Mouse (Mus musculus) urinary bladder, postnatal 25 days (tissue): Measurements from ENCODE around the gene Sort1.
"Not testable (repeated sequence)": the region's sequence is repeated elsewhere in the genome, so short reads cannot be mapped to it uniquely, and the experiment has no call there.

Experiments
- DNase-seq: peaks from one replicate; pipeline ENCODE4 v3.0.0; 2022; ENCODE audit warnings: low spot score

Sort1 gene

DNA sequence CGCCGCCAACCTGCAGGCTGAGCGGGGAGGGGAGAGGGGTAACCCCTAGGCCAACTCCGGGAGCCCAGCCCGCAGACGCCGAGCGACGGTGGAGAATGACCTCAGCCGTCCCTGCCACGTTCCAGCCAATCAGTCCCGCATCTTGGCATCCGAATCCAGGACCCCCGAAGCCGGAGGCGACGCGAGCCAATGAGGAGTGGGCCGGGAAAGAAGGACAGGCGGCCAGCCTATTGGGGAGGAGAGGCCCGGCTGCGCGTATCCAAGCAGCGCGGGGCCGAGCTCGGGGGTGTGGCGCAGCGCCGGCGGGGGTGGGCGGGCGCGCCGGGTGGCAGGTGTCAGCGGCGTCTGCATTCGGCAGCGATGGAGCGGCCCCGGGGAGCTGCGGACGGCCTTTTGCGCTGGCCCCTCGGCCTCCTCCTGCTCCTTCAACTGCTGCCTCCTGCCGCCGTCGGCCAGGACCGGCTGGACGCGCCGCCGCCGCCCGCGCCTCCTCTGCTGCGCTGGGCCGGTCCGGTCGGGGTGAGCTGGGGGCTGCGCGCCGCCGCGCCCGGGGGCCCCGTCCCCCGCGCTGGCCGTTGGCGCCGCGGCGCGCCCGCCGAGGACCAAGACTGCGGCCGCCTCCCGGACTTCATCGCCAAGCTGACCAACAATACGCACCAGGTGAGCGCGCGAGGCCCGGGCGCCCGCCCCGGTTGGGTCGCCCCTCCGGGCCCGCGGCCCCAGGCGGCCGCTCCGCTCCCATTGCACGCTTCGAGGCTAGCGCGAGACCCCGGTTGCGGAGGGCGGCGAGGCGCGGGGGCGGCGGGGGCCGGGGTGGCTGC lies at the start of gene Sort1:
Gene Sort1 (plus strand): TSS at position 302 of the 821 bp plus-strand sequence.
- peak; percentile 68 for DNase-seq

DNA sequence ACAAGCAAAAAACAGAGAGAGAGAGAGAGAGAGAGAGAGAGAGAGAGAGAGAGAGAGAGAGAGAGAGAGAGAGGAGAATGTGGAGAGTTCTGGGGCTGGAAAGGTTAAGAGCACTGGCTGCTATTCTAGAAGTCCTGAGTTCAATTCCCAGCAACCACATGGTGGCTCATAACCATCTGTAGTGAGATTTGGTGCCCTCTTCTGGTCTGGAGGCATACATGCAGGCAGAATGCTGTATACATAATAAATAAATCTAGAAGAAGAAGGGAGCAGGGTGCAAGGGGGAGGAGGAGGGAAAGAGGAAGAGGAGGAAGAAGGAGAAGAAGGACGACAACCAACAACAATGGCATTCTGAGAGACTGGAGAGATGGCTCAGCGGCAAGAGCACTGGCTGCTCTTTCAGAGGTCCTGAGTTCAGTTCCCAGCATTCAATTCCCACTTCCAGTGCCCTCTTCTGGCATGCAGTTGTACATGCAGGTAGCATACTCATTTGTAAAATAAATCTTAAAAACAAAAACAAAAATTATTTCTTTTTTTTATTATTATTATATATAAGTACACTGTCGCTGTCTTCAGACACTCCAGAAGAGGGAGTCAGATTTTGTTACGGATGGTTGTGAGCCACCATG lies 46.3 kb upstream of the Sort1 start:
- DNase-seq, result not testable (repeated sequence)

DNA sequence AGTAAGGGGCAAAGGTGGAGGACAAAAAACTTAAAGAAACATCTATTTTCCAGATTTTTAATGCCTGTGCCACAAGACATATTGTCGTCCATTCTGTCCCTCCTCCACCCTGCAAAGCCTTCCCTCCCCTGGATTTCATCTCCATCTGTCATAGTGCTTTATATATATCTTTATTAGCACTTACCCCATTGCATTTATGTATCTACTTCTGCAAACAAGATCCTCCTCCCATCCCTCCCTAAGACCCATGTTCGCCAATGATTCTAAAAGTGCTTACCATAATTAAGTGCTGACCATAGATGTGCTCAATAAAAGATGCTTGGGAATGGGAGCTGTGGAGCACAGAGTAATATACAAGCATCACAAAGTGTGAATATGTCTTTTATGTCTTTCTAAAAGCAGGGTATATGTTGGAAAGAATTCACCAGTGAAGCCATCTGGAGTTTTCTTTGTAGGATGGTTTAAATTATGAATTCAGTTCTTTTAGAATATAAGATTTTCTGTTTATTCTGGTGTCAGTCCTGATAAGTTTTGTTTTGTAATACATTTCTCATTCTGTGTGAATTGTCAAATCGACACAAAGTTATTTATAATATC lies 42.5 kb upstream of the Sort1 start:
- DNase-seq, result no peak

DNA sequence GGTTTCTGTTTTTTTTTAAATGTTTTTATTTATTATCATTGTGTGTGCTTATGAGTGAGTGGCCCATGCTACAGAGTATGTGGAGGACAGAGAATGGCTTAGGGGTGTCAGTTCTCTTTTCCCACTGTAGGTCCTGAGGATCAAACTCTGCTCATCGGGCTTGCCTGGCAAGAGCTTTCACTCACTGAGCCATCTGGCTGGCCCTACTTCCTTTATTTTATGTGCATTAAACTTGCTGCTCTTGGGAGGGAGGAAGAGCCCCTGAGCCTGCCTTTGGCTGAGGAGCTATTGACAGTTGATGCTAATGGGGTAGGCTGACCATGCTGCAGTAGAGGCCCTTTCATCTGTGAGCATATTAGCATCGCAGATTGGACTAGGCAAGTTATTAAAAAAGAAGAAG lies 37.0 kb upstream of the Sort1 start:
- DNase-seq, result no peak

DNA sequence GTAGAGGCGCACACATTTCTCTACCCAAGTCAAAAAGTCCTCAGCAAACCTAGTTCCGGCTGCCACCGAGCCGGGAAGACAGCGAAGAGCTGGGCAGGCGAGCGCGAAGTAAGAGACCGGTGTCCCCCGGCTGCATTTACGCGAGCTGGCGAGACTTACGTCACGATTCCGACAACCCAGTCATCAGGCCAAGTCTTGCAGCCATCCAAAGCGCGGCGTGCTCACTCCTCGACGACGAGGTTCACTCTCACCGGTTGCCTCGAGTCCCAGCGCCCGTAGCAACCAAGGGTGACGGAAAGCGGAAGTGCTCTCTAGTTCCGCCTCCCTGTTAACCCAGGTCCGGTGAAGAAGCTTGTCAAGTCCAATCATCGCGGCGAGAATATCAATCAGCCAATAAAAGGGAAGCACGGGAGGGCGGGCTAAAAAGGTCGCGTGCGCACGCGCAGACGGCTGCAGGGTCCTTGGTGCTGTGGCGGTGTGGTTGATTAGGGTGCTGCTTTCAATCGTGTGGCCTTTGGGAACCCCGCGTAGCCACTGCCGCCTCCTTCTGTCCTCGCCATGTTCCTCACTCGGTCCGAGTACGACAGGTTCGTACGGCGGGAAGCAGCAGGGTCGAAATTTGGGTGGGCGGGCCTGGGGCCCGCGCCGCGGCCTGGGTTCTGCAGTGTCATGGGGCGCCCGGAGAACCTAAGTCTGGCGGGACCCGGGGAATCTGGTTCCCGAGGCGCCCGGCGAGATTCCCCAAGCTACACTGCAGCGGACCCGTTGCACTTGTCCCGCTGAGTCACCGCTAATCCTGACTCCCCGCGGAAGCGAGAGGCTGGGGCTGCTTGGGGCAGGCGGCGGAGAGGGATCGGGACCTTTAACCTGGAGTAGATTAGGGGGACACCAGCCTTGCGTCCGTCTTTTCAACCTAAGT lies 26.9 kb upstream of the Sort1 start, which contains the start of gene Psma5:
Gene Psma5 (plus strand): TSS at position 208 of the 919 bp plus-strand sequence.
- peak; percentile 81 for DNase-seq

DNA sequence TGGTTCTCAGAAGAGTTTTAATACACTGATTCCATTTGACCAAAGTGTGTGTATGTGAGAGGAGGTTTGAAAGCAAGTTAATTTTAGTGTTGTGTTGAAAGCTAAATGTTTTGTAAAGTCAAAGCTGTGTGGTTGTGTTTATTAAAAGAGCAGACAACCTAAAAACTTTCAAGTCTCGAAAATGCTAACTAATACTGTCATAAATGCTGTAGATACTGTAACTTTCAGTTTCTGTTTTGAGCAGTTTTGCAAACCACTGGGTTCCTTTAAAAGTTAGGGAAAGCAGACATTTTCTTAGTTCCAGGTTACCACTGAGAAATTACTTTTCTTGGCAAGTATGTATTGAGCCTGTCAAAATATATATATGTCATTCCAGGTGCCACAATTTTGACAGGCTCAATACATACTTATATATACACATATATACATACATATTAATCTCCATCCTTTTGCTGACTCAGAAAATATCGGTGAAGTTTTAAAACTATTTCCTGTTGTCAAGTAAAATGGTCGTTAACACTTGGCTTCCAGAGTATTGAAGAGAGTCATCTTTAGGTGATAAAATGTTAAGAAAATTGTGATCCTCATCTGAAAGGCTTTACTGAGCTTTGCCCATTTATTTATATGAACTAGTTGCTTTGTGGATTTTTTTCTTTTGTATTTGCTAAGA lies 25.9 kb upstream of the Sort1 start:
- no peak for DNase-seq

DNA sequence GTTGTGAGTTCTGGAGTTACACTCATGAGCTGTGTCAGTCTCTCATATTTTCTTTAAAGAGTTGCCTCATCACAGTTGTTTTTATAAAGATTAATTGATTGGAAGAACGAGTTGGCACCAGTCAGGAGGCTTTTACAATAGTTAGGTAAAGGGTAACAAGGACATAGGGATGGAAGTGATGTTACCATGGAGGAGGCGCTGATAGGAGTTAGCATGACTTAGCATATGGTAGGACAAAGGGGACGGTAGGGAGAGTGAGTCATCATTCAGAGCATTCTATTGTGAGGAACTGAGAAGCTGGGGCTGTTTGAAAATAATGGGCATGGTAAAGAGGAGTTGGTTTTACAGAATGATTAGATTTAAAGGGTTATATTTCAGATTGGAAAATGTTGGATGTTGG lies 24.6 kb upstream of the Sort1 start:
- no peak for DNase-seq

DNA sequence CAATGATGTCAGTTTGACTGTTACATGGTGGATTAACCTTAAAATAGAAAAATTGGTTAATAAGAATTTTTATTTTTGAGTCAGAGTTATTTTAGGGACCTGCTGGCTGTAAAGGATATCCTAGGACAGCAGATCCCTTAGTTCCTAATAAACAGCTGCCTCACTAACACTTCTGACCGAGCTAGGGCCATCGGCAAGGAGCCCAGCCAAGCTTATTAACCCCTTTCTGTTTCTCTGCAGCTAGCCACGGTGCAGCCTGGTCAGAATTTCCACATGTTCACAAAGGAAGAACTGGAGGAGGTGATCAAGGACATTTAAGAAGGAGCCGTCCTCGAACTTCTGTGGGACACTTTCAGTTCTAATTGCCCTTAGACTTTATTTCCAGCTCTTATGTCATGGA lies 4.4 kb upstream of the Sort1 start:
- DNase-seq, result not testable (repeated sequence)

DNA sequence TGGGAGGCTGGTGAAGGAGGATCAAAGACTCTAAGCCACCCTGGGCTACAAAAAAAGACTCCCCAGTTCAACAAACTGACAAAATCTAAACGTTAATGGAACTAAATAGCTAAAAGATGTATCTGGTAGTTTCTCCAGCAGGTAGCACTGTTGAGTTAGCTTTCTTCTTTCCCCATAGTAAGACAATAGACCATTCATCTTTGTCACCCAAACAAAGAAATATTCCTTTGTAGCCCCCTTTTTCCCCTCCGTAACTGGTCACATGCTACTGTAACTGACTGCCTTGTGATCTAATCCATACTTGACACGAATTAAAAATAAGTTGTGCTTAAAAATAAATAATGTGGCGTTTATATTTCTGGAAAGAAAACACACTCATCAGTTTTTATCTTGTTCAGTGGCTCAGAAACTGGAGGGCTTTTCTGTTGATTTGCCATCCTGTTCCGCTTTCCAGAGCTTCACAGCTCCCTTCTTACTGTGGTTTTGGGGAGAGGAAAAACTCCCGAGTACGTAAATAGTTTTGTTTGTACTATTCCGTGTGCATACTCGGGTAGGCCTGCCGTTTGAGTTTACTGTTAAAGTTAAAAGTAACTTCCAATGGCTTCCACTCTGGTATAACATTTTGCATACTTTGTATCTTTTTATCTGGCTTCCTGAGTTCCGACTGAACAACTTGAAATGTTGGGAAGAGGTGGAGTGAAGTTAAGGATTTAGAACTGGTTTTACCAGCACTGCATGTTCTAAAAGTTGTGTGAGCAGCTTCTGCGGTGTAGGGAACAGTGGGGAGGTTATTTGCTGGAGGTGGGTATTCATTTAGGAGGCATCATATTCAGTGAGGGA lies 1.3 kb upstream of the Sort1 start:
- DNase-seq, result no peak

DNA sequence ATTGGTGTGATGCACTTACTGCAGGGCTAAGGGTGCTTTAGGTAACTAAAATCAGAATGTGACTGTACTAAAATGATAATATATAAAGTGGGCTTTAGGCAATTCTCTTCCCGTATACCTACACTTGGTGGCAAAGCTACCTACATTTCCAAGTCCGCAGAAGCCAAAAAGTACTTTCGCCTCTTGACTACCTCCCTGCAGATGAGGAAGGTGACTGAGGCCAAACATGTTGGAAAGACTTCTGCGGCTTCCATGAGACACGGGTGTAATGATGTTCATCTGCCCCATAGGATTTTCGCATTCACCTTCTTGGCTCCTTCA lies 681 bp upstream of the Sort1 start:
- no peak for DNase-seq

DNA sequence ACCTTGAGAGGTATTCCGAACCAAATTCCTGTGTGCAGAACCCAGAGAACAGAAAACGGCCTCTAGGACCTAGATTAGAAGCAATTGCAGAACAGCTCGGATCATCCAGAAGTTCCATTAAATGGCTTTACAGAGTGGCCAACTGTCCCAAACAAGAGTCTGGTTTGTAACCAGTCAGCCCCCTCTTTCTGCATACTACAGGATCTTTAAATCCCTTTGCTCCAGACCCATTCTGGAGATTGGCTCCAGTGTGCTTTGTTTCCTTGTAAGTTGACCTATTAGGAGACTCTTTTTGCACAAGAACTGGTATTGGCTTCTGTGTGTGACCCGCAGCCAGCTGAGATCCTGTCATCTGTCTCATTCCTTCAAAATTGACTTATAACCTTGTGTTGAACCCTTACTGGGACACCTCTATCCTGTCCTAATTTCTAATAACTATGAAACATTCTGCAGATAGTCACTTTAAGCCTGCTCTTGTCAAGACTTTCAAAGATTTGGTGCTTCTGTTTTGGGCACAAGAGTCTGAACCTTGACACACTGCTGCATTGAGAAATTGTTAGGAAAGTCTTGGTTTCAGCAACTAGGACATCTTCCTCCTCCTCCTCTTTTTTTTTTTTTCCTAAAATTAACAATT lies 1.3 kb downstream of the Sort1 start:
- no peak for DNase-seq

DNA sequence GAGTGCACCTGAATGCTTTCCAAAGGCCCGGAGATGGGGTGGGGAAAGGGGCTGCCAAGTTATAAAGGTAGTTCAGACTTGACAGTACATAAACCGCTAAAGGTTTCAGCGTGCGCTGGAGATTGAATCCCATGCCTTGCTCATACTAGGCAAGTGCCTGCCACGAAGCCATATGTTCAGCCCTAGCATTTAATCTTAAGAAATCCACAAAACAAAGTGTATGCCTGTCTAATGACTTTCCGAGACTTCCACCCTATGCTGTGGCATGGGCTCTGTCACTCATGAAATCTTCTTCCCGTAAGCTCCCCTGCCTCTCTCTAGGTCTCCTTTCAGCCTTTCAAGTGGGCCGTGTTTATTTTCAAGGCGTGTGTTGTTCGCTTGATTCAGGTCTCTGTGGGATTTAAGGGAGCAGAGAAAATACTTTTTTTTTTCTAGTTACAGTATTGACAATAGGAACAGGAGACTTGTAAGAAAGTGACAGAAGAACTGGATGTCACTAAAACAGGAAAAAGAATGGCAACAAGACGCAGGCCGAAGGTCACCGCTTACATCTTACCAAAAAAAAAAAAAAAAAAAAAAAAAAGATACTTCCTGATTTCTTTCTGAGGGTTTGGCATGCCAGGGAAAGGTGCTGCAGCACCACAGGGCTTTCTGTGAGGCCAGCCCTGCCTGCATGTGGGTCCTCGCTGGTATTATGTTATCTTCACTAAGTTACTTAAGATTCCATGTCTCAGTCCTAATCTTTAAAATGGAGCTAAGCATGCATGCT lies 3.0 kb downstream of the Sort1 start:
- DNase-seq, result no peak

DNA sequence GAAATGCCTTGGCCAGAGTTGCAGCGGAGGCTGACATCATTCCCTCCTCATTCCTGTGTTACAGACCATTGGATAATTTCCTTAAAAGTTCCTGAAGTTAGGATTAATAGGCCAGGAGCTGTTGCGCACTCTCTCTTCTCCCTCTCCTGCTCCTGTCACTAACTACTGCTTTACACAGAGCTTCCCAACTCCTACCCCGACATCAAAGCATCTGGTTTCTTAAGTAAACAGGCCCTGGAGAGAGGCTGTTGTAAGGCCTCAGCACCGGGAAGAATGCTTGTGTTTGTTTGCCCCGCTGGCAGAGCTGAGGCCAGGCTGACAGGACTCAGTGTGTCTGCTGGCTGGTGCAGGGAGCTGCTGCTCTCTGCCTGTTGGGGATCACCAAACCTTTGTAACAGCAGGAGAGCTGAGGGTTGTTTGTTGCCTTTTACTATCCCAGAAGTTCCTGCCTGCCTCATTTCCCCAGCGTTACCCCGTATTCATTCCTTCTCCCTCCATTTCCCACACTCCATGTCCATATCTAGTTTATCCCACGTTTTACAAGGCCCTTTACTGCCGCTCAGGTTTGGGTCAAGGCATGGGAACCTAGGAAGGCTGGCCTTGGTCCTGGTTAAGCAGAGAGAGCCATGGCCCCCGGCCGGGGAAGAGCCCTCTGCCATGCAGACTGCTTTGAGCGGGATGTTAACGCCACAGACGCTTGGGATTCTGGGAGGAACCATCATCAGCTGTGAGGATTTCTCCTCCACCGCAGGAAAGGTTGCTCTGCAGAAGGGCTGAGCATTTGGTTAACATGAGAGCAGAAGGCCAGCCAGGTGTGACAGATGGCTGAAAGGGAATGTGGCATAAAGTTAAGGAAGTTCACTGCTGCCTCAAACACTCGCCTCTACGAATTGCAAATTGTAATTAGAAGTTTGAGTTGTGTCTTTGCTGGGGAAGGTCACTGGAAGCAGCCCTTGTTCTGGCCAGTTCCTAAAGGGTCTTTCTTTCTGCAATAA lies 4.2 kb downstream of the Sort1 start:
- DNase-seq, result no peak

DNA sequence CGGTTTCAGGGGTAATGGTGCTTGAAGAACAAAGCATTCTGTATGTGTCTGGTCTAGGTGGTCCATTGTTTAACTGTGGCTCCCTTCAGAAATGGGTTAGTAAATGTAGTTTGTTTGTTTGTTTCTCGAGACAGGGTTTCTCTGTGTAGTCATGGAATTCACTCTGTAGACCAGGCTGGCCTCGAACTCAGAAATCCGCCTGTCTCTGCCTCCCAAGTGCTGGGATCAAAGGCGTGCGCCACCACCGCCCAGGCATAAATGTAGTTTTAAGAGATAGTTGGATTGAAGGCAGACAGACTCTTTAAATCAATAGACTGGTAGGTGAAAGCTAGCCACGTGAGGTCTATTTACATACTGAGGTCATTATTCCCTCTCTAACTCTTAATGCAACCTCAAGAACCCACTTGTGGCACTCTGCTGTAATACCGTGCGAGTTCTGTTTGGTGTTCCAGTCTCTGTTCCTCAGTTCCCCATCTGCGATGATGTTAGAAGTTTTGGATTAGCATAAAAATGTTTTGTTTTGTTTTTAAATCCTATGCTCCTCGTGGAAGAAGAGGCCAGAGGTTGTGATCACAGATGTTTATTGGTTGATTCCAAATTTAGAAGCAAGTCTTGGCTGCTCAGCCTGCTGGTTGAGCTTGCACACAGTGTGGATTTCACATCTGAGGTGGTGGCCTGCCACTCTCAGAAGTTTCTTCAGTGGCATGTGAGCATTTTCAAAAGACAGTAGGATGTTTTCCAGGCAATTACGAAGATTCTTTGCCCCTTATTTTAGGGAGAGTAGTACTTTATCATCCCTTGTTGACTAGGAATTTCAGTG lies 5.6 kb downstream of the Sort1 start:
- no peak for DNase-seq

DNA sequence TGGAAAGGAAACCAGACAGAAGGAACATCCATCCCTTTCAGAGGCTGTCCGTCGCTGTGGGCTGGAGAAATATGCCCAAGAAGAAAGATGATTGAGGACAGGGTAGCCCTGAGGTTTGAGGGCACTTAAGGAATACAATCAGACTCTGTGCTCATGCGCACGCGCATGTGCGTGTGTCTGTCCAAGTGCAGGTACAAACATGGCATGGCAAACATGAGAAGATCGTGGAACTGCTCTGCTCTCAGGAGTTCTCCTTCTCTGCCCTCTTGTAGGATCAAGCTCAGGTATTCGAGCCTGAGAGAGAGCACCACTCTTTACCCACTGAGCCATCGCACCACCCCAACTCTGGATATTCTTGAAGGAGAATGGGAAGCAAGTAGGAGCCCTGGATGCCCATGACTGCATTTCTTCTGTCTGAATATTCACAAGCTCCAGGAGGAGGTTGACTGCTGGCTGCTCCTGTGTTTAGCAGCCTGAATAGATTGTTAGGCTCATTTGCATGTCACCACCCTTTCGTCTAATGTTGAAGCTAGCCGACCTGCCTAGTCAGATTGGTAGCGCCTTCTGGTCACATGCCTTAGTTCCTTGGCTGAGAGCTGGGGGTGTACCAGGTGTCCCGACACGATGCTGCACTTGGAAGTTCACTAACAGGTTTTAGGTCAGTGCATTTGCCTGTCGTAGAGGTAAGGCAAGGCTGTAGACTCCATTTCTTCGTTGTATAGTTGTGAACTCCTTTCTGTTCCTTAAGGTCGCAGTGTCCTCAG lies 7.3 kb downstream of the Sort1 start:
- DNase-seq, result no peak

DNA sequence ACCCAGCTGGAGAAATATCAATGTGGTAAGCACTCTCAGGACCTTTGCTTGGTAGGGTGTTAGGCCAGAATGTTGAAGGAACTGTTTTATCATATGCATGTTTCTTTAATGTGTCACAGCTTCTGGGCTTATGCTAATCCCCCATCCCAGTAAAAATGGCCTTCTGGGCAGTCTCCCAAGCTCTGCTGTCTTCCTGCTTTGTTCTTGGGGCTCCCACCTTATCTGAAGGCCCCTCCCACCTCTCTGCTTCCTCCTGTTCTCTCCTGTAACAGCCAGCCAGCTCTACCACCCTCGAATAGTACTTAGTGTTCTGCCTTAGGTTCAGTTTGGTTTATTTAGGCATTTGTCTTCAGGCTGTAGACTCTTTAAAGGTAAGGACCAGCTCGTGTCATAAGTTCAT lies 10.5 kb downstream of the Sort1 start:
- no peak for DNase-seq
